Mouse (Mus musculus) lung, embryonic 16.5 days (tissue): ENCODE data around the gene Olfr521. TPM values are rescaled to one million over a fixed set of nuclear protein-coding genes. Genes with fewer than 3 reads are reported as not detected.
A peak's percentile ranks its signal among the peaks of the same experiment; 100 is the strongest.
"Not testable (repeated sequence)": the region's sequence is repeated elsewhere in the genome, so short reads cannot be mapped to it uniquely, and the experiment has no call there.

Experiments
- ATAC-seq: fragments of 200-750 bp; cut with Nextera tagmentation; 2 replicates; pipeline ENCODE4 v1.8.0; 2017; ENCODE audit warnings: low read depth, mild to moderate bottlenecking, moderate library complexity
- H3K27ac ChIP-seq: fragments of 300-500 bp; sonication (generic); 2 replicates; pipeline ENCODE4 v1.5.1; 2014; ENCODE audit warnings: mild to moderate bottlenecking, control low read depth, low read length
- H3K27me3 ChIP-seq: fragments of 300-500 bp; sonication (generic); 2 replicates; pipeline ENCODE4 v1.6.1; 2014; ENCODE audit warnings: low read depth, low read length, mixed read lengths; ENCODE audit not compliant: control insufficient read depth, insufficient read depth
- H3K36me3 ChIP-seq: fragments of 300-500 bp; sonication (generic); 2 replicates; pipeline ENCODE4 v1.6.1; 2014; ENCODE audit warnings: low read length; ENCODE audit not compliant: control insufficient read depth, insufficient read depth
- H3K4me1 ChIP-seq: fragments of 300-500 bp; sonication (generic); replicated peaks from 2 replicates; pipeline ENCODE4 v1.6.1; 2014; ENCODE audit warnings: low read length, mixed read lengths; ENCODE audit not compliant: control insufficient read depth, insufficient read depth
- H3K4me2 ChIP-seq: fragments of 300-500 bp; sonication (generic); 2 replicates; pipeline ENCODE4 v1.6.1; 2014; ENCODE audit warnings: low read depth, low read length, control low read depth
- H3K4me3 ChIP-seq: fragments of 300-500 bp; sonication (generic); 2 replicates; pipeline ENCODE4 v1.5.1; 2014; ENCODE audit warnings: mild to moderate bottlenecking, low read length, control low read depth
- H3K9ac ChIP-seq: fragments of 300-500 bp; sonication (generic); 2 replicates; pipeline ENCODE4 v1.6.1; 2014; ENCODE audit warnings: low read length, control low read depth
- H3K9me3 ChIP-seq: fragments of 300-500 bp; sonication (generic); 2 replicates; pipeline ENCODE4 v1.6.1; 2016; ENCODE audit warnings: low read length; ENCODE audit not compliant: control insufficient read depth
- WGBS: fragments of 180-500 bp; shearing (Covaris S2); extraction: QIAGEN DNeasy Blood & Tissue Kit; methylation state at CpG from one replicate; pipeline ENCODE4 v1.1.7; 2014; 5-methylcytosine and 5-hydroxymethylcytosine counted together
- polyA plus RNA-seq: library from polyadenylated mRNA; unstranded; fragments of >200 nt; fragmentation: Nextera tagmentation; extraction: Ambion mirVana; gene quantifications from 2 replicates; pipeline ENCODE4 v1.2.1, GENCODE M21; 2015

Olfr521 gene
- polyA plus RNA-seq, 1 experiment from 2014 or later, result not detected

DNA sequence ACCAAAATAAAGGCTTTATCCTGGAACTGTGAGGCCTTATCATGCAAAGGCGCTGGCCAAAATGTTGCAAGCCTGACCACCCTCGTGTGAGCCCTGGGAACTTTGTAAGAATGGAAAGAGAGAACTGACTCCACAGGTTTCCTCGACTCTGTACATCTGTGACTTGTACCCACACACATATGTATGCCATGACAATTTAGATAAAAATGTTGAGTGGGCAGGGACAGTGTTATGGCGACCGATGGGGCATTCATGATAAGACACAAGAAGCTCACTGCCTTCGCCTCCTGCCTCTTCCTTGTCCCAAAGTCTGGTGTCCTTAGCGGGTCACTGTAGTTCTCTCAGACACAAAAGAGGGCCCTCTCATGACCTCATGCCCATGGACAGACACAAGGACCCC is 35.8 kb downstream of the Olfr521 start:
- peaks cover 4% of the 10 kb centered on the region; the same call in 1 of the 2 replicates for H3K4me1 ChIP-seq
- ATAC-seq, result no peak
- no peak overlapping the region for H3K4me2 ChIP-seq
- no peak overlapping the region for H3K9ac ChIP-seq
- 62% methylated on average over 7 of the region's 7 CpGs for WGBS
- no peaks in the 10 kb centered on the region for H3K36me3 ChIP-seq
- no peaks in the 10 kb centered on the region for H3K9me3 ChIP-seq
- 0 out of 2 replicates have a peak, but pooled peaks cover 2% of the 10 kb centered on the region for H3K27me3 ChIP-seq
- no peak overlapping the region for H3K27ac ChIP-seq
- no peak overlapping the region for H3K4me3 ChIP-seq

DNA sequence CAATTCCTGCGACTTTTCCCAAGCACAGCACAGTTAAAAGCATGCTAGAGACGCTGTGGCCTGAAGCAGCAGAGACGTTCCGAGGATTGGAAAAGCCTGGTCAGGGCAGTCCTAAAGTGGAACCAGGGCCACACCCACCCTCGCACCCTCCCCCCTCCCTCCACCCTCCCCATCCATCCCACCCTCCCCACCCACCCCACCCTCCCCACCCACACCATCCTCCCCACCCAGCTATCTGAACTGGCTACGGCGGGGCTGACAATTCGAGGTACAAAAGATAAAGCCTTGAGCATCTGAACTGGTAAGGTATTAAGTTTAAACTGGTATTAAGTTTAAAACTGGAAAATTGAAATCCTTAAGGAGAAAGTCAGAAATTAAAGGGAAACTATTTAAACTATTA is 40.2 kb downstream of the Olfr521 start:
- Histone ChIP-seq H3K4me1 (no peaks in the 10 kb centered on the region), H3K27ac (no peak overlapping the region), H3K36me3 (no peaks in the 10 kb centered on the region), H3K9me3 (no peaks in the 10 kb centered on the region), H3K27me3 (no peaks in the 10 kb centered on the region), H3K4me2 (no peak overlapping the region), H3K4me3 (no peak overlapping the region), H3K9ac (no peak overlapping the region)
- WGBS, result 59% methylated on average over 8 of the region's 8 CpGs
- no peak for ATAC-seq

DNA sequence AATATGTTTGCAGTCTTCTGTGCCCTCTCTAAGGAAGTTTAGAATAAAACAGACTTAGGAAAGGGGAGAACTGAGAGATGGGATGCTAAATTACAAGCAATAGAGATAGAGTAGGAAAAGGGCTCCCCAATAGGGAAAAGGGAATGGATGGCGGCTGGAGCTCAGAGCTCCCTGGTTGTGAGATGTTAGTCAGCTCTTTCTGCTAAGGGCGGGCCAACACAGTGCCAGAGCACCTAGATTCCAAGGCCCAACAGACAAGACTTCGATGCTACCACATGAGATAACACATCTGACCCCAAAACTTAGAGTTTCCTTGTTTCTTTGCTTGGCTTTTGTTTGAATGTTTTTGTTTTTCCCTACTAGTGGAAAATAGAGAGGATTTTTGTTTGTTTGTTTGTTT is 40.7 kb downstream of the Olfr521 start:
- H3K27me3 ChIP-seq, H3K4me2 ChIP-seq, ATAC-seq, H3K4me1 ChIP-seq, H3K9me3 ChIP-seq, H3K4me3 ChIP-seq, H3K36me3 ChIP-seq, H3K9ac ChIP-seq, H3K27ac ChIP-seq: not testable (repeated sequence)
- WGBS, result 85% methylated on average over 3 of the region's 3 CpGs

GRCm38 (mm10) chr7:99805340-99805739 is 42.0 kb downstream of the Olfr521 start:
- Histone ChIP-seq H3K36me3 (no peaks in the 10 kb centered on the region), H3K9me3 (no peaks in the 10 kb centered on the region), H3K27ac (no peak overlapping the region), H3K4me2 (no peak overlapping the region), H3K27me3 (no peaks in the 10 kb centered on the region), H3K4me3 (no peak overlapping the region), H3K4me1 (no peaks in the 10 kb centered on the region), H3K9ac (no peak overlapping the region)
- no peak for ATAC-seq
- WGBS, result 71% methylated on average over 1 of the region's 1 CpGs

DNA sequence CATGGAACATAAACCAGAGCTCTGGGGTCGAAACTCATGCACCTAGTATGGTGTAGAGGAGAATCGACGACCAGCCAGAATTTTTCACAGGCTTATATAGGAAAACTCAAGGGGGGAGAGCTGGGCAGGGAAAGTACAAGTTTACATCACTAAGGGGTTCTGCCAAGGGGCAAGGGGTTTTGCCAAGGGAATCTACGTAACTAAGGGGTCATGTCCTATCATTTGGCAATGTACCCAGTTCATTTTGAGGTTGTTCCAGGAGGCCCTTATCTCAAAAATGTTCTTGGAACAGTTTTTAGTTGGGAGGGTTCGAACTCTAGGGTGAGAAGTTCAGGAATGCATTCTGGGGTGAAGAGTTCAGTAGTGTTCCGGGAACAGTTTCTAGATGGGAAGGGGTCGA is 43.7 kb downstream of the Olfr521 start:
- not testable (repeated sequence) for H3K27ac ChIP-seq, H3K4me1 ChIP-seq, H3K9ac ChIP-seq, H3K4me2 ChIP-seq, ATAC-seq, H3K36me3 ChIP-seq, H3K27me3 ChIP-seq, H3K4me3 ChIP-seq, H3K9me3 ChIP-seq
- 42% methylated on average over 7 of the region's 7 CpGs for WGBS

GRCm38 (mm10) chr7:99810814-99811213 is 47.5 kb downstream of the Olfr521 start:
- no peak overlapping the region for H3K4me3 ChIP-seq
- no peaks in the 10 kb centered on the region for H3K27me3 ChIP-seq
- H3K9ac ChIP-seq, result no peak overlapping the region
- no peaks in the 10 kb centered on the region for H3K9me3 ChIP-seq
- H3K36me3 ChIP-seq, result peaks cover 9% of the 10 kb centered on the region; the same call in 1 of the 2 replicates
- WGBS, result 77% methylated on average over 2 of the region's 2 CpGs
- H3K4me1 ChIP-seq, result no peaks in the 10 kb centered on the region
- H3K27ac ChIP-seq, result no peak overlapping the region
- no peak overlapping the region for H3K4me2 ChIP-seq
- ATAC-seq, result no peak

GRCm38 (mm10) chr7:99811661-99812060 is 48.4 kb downstream of the Olfr521 start:
- no peak overlapping the region for H3K9ac ChIP-seq
- no peaks in the 10 kb centered on the region for H3K4me1 ChIP-seq
- peaks cover 9% of the 10 kb centered on the region; the same call in 1 of the 2 replicates for H3K36me3 ChIP-seq
- H3K4me3 ChIP-seq, result no peak overlapping the region
- H3K4me2 ChIP-seq, result no peak overlapping the region
- H3K9me3 ChIP-seq, result no peaks in the 10 kb centered on the region
- WGBS, result 82% methylated on average over 4 of the region's 4 CpGs
- no peaks in the 10 kb centered on the region for H3K27me3 ChIP-seq
- ATAC-seq, result no peak
- H3K27ac ChIP-seq, result no peak overlapping the region

- WGBS, result 91% methylated on average over 11 of the region's 11 CpGs
- peaks cover 9% of the 10 kb centered on the region; the same call in 1 of the 2 replicates for H3K36me3 ChIP-seq
- H3K9ac ChIP-seq, result no peak overlapping the region
- H3K4me1 ChIP-seq, result no peaks in the 10 kb centered on the region
- H3K4me2 ChIP-seq, result no peak overlapping the region
- no peak for ATAC-seq
- H3K9me3 ChIP-seq, result no peaks in the 10 kb centered on the region
- H3K27ac ChIP-seq, result no peak overlapping the region
- H3K27me3 ChIP-seq, result no peaks in the 10 kb centered on the region
- no peak overlapping the region for H3K4me3 ChIP-seq
Measured at GRCm38 (mm10) chr7:99813394-99813793, 50.1 kb downstream of the Olfr521 start.

DNA sequence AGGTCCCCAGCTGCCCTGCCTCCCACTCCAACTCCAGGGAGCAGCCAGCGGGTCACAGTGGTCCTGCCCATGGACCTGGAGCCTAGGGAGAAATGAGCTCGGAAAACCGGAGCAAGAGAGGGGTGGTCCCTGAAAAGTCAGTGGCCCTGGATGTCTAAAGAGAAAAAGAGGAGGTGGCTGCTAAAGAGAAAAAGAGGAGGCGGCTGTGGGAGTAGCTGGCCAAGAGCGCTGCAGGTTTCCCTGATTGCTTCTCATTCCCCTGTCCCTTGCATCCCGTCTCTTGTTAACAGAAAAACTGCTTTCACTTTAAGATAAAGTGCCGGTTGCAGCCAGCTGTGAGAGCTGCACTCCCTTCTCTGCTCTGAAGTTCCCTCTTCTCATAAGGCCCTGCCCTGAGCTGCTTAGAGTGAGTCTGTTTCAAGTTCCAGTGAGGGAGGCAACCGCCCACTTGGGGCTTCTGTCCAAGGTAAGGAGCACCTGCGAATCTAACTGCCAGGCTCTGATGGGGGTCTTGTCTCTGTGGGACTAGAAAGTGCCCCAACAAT is 54.9 kb downstream of the Olfr521 start:
- H3K27ac ChIP-seq, H3K4me1 ChIP-seq, H3K9me3 ChIP-seq, H3K36me3 ChIP-seq, H3K27me3 ChIP-seq, H3K4me2 ChIP-seq, H3K9ac ChIP-seq, ATAC-seq: not testable (repeated sequence)
- 0 out of 2 replicates have a peak overlapping the region, but pooled peaks have one; percentile 3 for H3K4me3 ChIP-seq
- 21% methylated on average over 9 of the region's 9 CpGs for WGBS
